Mouse (Mus musculus): ENCODE results near the gene Rnf10. TPM values are rescaled to one million over a fixed set of nuclear protein-coding genes. Genes with fewer than 3 reads are reported as not detected.

Gene Rnf10
- polyA plus RNA-seq, 1 experiment from 2014 or later = 150 TPM

GRCm38 (mm10) chr5:115273549-115274135, 944 bp upstream of the Rnf10 start:
- ATAC-seq (ENCODE audit: borderline replicate concordance, extremely low read depth, low FRiP score, low TSS enrichment) = no peak
- Histone ChIP-seq H3K4me2 (peak overlapping the region; percentile 80), H3K27me3 (no peaks in the 10 kb centered on the region), H3K4me3 (peak overlapping the region; percentile 86), H3K9me3 (no peaks in the 10 kb centered on the region), H3K27ac (peak overlapping the region; percentile 71; the same call in 1 of the 2 replicates), H3K36me3 (0 out of 2 replicates have a peak, but pooled peaks cover 9% of the 10 kb centered on the region), H3K4me1 (peaks cover 30% of the 10 kb centered on the region), H3K9ac (no peak overlapping the region)
- 67% methylated on average over 6 of the region's 6 CpGs for WGBS

GRCm38 (mm10) chr5:115271931-115272811, 527 bp downstream of the Rnf10 start:
- H3K9me3 ChIP-seq = no peaks in the 10 kb centered on the region
- peak overlapping the region; percentile 79 for H3K27ac ChIP-seq
- peak overlapping the region; percentile 86 for H3K4me3 ChIP-seq
- WGBS = under 1% methylated on average over 73 of the region's 77 CpGs
- H3K4me1 ChIP-seq = peaks cover 36% of the 10 kb centered on the region
- 0 out of 2 replicates have a peak, but pooled peaks cover 13% of the 10 kb centered on the region for H3K36me3 ChIP-seq
- peak; percentile 62 for ATAC-seq (ENCODE audit: borderline replicate concordance, extremely low read depth, low FRiP score, low TSS enrichment)
- peak overlapping the region; percentile 78 for H3K9ac ChIP-seq
- peak overlapping the region; percentile 80 for H3K4me2 ChIP-seq
- H3K27me3 ChIP-seq = no peaks in the 10 kb centered on the region

- H3K9ac ChIP-seq = no peak overlapping the region
- 0 out of 2 replicates have a peak overlapping the region, but pooled peaks have one; percentile 86 for H3K4me3 ChIP-seq
- peaks cover 44% of the 10 kb centered on the region for H3K4me1 ChIP-seq
- 93% methylated on average over 1 of the region's 1 CpGs for WGBS
- H3K27me3 ChIP-seq = no peaks in the 10 kb centered on the region
- H3K4me2 ChIP-seq = peak overlapping the region; percentile 80
- ATAC-seq (ENCODE audit: borderline replicate concordance, extremely low read depth, low FRiP score, low TSS enrichment) = no peak
- H3K36me3 ChIP-seq = peaks cover 22% of the 10 kb centered on the region; the same call in 1 of the 2 replicates
- H3K27ac ChIP-seq = no peak overlapping the region
- H3K9me3 ChIP-seq = no peaks in the 10 kb centered on the region
Observed at GRCm38 (mm10) chr5:115269969-115270368, 2.7 kb downstream of the Rnf10 start.

DNA sequence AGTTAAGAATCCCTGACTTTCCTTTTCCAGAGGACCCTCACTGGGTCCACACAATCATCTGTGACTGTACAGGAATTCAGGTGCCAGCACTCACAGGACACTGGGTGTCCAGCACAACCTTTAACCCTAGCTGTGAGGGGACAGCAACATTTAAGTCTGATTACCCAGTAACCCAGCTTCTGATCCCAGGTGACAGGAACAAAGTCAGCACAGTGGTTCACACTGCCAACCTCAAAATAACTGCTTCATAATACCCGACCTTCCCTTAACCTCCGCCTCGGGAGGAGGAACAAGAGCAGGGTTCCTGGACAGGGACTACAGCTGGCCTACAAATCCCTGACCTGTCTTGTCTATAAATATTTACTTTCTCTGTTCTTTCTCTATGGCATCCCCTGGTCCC, 4.4 kb downstream of the Rnf10 start:
- no peak for ATAC-seq (ENCODE audit: borderline replicate concordance, extremely low read depth, low FRiP score, low TSS enrichment)
- WGBS = 46% methylated on average over 3 of the region's 3 CpGs
- peaks cover 41% of the 10 kb centered on the region for H3K4me1 ChIP-seq
- H3K27me3 ChIP-seq = no peaks in the 10 kb centered on the region
- no peak overlapping the region for H3K9ac ChIP-seq
- H3K4me3 ChIP-seq = no peak overlapping the region
- no peaks in the 10 kb centered on the region for H3K9me3 ChIP-seq
- peaks cover 22% of the 10 kb centered on the region; the same call in 1 of the 2 replicates for H3K36me3 ChIP-seq
- H3K27ac ChIP-seq = no peak overlapping the region
- no peak overlapping the region for H3K4me2 ChIP-seq

DNA sequence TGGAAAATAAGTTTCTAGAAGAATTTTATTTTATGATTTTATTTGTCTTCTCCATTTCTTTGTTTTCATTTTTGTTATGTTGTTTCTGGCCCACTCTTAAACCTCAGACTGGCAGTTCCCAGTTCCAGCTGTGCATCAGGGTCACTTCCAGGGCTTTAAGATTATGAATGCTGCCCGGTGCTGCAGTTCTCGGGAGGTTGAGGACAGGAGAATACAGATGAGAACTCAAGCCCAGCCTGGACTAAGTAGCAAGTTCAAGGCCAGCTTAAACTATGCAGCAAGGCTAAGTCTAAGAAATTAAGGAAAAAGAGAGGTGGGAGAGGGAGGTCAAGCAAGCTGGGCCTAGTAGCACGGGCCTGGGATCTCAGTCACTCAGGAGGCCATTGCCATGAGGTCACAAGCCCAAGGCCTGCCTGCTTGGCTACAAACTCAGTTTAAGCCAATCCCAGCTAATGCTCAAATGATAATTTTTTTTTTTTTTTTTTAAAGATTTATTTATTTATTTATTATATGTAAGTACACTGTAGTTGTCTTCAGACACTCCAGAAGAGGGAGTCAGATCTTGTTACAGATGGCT, 5.1 kb downstream of the Rnf10 start:
- Histone ChIP-seq H3K27ac (no peak overlapping the region), H3K36me3 (peaks cover 27% of the 10 kb centered on the region; the same call in 1 of the 2 replicates), H3K4me2 (0 out of 2 replicates have a peak overlapping the region, but pooled peaks have one; percentile 2), H3K4me1 (peaks cover 39% of the 10 kb centered on the region), H3K9me3 (no peaks in the 10 kb centered on the region), H3K4me3 (no peak overlapping the region), H3K27me3 (no peaks in the 10 kb centered on the region), H3K9ac (no peak overlapping the region)
- no peak for ATAC-seq (ENCODE audit: borderline replicate concordance, extremely low read depth, low FRiP score, low TSS enrichment)
- WGBS = 66% methylated on average over 3 of the region's 3 CpGs

DNA sequence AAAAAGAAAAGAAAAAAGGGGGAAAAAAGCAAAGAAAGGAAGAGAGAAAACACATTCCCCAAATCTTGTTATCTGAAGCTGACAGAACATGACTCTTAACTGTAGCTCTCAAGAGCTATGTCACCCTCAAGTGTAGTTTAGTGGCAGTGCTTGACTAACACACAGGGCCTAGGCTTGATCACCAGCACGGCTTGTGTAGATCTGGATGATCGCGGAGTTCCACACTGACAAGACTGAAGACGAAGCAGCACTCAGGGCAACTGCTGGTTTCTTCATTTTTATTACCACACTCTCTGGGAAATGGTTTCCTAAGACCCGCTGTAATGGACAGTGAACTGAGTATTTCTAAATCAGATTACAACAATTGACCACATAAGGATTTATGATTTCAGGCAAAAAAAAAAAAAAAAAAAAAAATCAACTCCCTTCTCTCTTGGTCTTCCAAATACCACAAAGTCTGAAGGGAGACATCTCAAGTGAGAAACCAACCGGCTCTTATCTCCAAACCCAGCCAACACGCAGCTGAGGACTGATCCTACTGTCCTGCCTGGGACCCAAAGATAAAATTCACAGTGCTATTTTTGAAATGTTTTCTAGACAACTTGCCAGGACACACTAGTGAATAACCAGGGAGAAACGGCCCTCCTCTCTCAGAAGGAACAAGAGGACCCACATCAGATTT, 5.8 kb downstream of the Rnf10 start:
- no peaks in the 10 kb centered on the region for H3K27me3 ChIP-seq
- no peak overlapping the region for H3K9ac ChIP-seq
- 57% methylated on average over 8 of the region's 8 CpGs for WGBS
- H3K4me3 ChIP-seq = no peak overlapping the region
- no peak overlapping the region for H3K27ac ChIP-seq
- H3K4me2 ChIP-seq = no peak overlapping the region
- peaks cover 27% of the 10 kb centered on the region; the same call in 1 of the 2 replicates for H3K36me3 ChIP-seq
- no peak for ATAC-seq (ENCODE audit: borderline replicate concordance, extremely low read depth, low FRiP score, low TSS enrichment)
- peaks cover 39% of the 10 kb centered on the region for H3K4me1 ChIP-seq
- H3K9me3 ChIP-seq = no peaks in the 10 kb centered on the region

- H3K4me3 ChIP-seq = no peak overlapping the region
- peaks cover 37% of the 10 kb centered on the region for H3K4me1 ChIP-seq
- H3K9ac ChIP-seq = no peak overlapping the region
- H3K27ac ChIP-seq = no peak overlapping the region
- H3K36me3 ChIP-seq = peaks cover 27% of the 10 kb centered on the region; the same call in 1 of the 2 replicates
- ATAC-seq (ENCODE audit: borderline replicate concordance, extremely low read depth, low FRiP score, low TSS enrichment) = no peak
- H3K9me3 ChIP-seq = no peaks in the 10 kb centered on the region
- no peak overlapping the region for H3K4me2 ChIP-seq
- H3K27me3 ChIP-seq = no peaks in the 10 kb centered on the region
- WGBS = 85% methylated on average over 5 of the region's 5 CpGs
Observed at GRCm38 (mm10) chr5:115266340-115266739, 6.4 kb downstream of the Rnf10 start.

DNA sequence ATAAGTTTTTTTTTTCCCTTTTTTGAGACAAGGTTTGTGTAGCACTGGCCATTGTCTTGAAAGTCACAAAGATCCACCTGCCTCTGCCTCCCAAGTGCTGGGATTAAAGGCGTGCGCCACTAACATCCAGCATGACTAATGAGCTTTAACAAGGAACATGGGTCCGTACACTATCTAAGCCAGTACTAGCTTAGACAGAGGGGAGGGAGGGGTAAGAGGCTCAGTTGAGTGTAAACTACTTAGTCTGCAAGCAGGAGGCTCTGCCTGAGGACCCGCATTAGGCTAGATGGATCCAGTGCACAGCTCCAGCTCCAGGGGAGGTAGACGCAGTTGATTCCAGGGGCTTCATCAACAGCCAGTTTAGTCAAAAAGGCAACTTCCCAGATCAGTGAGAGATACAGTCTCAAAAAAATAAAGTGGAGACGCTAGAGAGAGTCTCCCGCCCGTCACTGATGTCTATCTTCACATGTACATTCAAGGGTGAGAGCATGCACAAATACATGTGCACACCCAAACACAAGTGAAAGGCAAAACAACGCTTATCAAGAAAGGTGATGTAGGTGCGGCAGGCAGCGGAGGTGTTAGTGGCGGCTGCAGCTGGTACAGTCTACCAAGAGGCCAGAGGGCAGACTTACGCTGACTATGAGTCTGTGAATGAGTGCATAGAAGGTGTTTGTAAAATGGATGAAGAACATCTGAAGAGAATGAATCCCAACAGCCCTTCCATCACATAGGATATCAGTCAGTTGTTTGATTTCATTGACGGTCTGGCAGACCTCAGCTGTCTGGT, 10.0 kb downstream of the Rnf10 start:
- H3K27me3 ChIP-seq = no peaks in the 10 kb centered on the region
- no peak overlapping the region for H3K4me2 ChIP-seq
- no peak overlapping the region for H3K4me3 ChIP-seq
- H3K4me1 ChIP-seq = peaks cover 14% of the 10 kb centered on the region
- no peaks in the 10 kb centered on the region for H3K9me3 ChIP-seq
- H3K27ac ChIP-seq = no peak overlapping the region
- no peak overlapping the region for H3K9ac ChIP-seq
- H3K36me3 ChIP-seq = peaks cover 42% of the 10 kb centered on the region
- whole genome bisulfite sequencing = 86% methylated on average over 14 of the region's 14 CpGs
- no peak for ATAC-seq (ENCODE audit: borderline replicate concordance, extremely low read depth, low FRiP score, low TSS enrichment)

GRCm38 (mm10) chr5:115261880-115262279, 10.8 kb downstream of the Rnf10 start:
- Histone ChIP-seq H3K9ac (no peak overlapping the region), H3K9me3 (no peaks in the 10 kb centered on the region), H3K4me1 (peaks cover 7% of the 10 kb centered on the region; the same call in 1 of the 2 replicates), H3K4me3 (no peak overlapping the region), H3K36me3 (peaks cover 45% of the 10 kb centered on the region), H3K27me3 (no peaks in the 10 kb centered on the region), H3K27ac (no peak overlapping the region), H3K4me2 (no peak overlapping the region)
- ATAC-seq (ENCODE audit: borderline replicate concordance, extremely low read depth, low FRiP score, low TSS enrichment) = no peak
- WGBS = 65% methylated on average over 1 of the region's 1 CpGs

DNA sequence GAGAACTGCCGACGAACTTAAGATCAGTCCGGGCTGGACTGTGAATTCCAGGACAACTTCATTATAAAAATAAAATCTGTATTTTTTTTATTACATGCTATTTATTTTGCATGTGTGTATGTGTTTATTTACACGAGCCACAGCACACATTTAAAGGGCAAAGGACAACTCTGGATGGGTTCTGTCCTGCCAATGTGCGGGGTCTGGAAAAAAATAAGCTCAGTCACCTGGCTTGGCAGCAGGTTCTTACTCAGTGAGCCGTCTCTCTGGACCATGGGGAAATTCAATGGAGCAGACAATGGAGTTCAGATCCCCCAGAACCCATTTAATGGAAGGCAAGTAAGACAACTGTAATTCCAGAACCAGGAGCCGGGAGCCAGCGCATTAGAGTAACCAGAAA, 11.6 kb downstream of the Rnf10 start:
- no peak for ATAC-seq (ENCODE audit: borderline replicate concordance, extremely low read depth, low FRiP score, low TSS enrichment)
- Histone ChIP-seq H3K27ac (no peak overlapping the region), H3K4me2 (no peak overlapping the region), H3K27me3 (no peaks in the 10 kb centered on the region), H3K4me1 (peaks cover 3% of the 10 kb centered on the region; the same call in 1 of the 2 replicates), H3K36me3 (peaks cover 45% of the 10 kb centered on the region), H3K4me3 (no peak overlapping the region), H3K9me3 (no peaks in the 10 kb centered on the region), H3K9ac (no peak overlapping the region)
- 86% methylated on average over 8 of the region's 8 CpGs for WGBS

GRCm38 (mm10) chr5:115260356-115260755, 12.3 kb downstream of the Rnf10 start:
- ATAC-seq (ENCODE audit: borderline replicate concordance, extremely low read depth, low FRiP score, low TSS enrichment) = no peak
- no peaks in the 10 kb centered on the region for H3K27me3 ChIP-seq
- H3K9me3 ChIP-seq = no peaks in the 10 kb centered on the region
- H3K36me3 ChIP-seq = peaks cover 52% of the 10 kb centered on the region
- no peaks in the 10 kb centered on the region for H3K4me1 ChIP-seq
- H3K27ac ChIP-seq = no peak overlapping the region
- no peak overlapping the region for H3K9ac ChIP-seq
- H3K4me3 ChIP-seq = no peak overlapping the region
- 83% methylated on average over 6 of the region's 6 CpGs for WGBS
- H3K4me2 ChIP-seq = no peak overlapping the region
